In the genomic region with DNA sequence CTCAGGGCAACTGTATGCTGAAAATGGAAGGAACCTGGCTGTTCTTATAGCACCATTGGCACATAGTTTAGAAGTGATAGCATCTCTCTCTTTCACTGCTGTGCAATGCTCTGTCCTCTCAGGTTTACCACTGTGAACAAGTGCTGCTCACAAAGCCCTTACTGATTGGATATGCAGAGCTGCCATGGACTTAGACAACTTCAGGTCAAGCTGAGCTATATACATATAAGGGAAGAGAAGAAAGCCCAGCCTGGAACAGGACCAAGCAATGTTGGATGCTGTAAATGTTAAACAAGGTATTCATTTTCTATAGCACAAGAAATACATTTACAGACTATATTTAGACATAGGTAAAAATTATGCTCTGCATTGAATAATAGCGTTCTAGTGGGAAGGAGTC, we compare ENCODE assay signal across 17 mouse cellular contexts.
"Had no signal": no experiment of that assay in that cellular context is flagged by ENCODE, and none has a peak within 500 bp of the region (broad histone marks: within the 10 kb centered on the region; RNA-seq: fewer than 3 reads in every experiment).

No protein-coding gene starts in this region.

- DNase-seq: lung, adult 18-20 months; lung, embryonic 14.5 days; lung, postnatal 10 days; lung, postnatal 4 days; midbrain, embryonic 14.5 days; retina, postnatal 1 day; right cerebral cortex, adult 18-20 months; thymus, adult 2 months; thymus, postnatal 25 days; thymus, postnatal 4 days had no signal

- H3K27me3 ChIP-seq: midbrain, embryonic 12.5 days; neural tube, embryonic 13.5 days; neural tube, embryonic 15.5 days had no signal

- H3K27ac ChIP-seq: liver, embryonic 14.5 days; midbrain, embryonic 10.5 days; midbrain, embryonic 12.5 days; neural tube, embryonic 13.5 days; neural tube, embryonic 15.5 days had no signal

- H3K9me3 ChIP-seq: midbrain, embryonic 10.5 days; midbrain, embryonic 12.5 days; neural tube, embryonic 13.5 days; neural tube, embryonic 15.5 days had no signal

- ATAC-seq: midbrain, embryonic 16.5 days had no signal

- H3K4me1 ChIP-seq: midbrain, embryonic 10.5 days; midbrain, embryonic 12.5 days; neural tube, embryonic 13.5 days; neural tube, embryonic 15.5 days had no signal

- H3K4me2 ChIP-seq: lung, embryonic 14.5 days; midbrain, embryonic 12.5 days; neural tube, embryonic 13.5 days; neural tube, embryonic 15.5 days had no signal

- H3K9ac ChIP-seq: liver, embryonic 14.5 days; lung, embryonic 14.5 days; midbrain, embryonic 12.5 days; neural tube, embryonic 13.5 days; neural tube, embryonic 15.5 days had no signal

- H3K4me3 ChIP-seq: midbrain, embryonic 10.5 days; midbrain, embryonic 12.5 days; myocyte; neural tube, embryonic 13.5 days; neural tube, embryonic 15.5 days had no signal

- H3K36me3 ChIP-seq: midbrain, embryonic 10.5 days; midbrain, embryonic 12.5 days; neural tube, embryonic 13.5 days; neural tube, embryonic 15.5 days had no signal
